Mouse (Mus musculus) brain, embryonic 14.5 days (tissue): ENCODE measurements around the gene Tmprss3.

Experiments
- CTCF ChIP-seq: fragments of 200-500 bp; IDR thresholded peaks from 2 replicates; pipeline ENCODE4 v1.5.1; 2012; ENCODE audit warnings: inconsistent platforms, mild to moderate bottlenecking, moderate library complexity, borderline replicate concordance; ENCODE audit not compliant: insufficient read depth, insufficient read length; ENCODE audit errors: extremely low read depth
- POLR2A ChIP-seq: fragments of 200-500 bp; IDR thresholded peaks from 2 replicates; pipeline ENCODE4 v1.6.1; 2012; ENCODE audit warnings: mild to moderate bottlenecking, inconsistent platforms, borderline replicate concordance; ENCODE audit not compliant: poor library complexity, insufficient read depth, insufficient read length, severe bottlenecking; ENCODE audit errors: extremely low read depth

- TF ChIP-seq CTCF, result no peak
- TF ChIP-seq POLR2A, result no peak
Measured at GRCm38 (mm10) chr17:31160291-31160690, 38.5 kb downstream of the Tmprss3 start.
